Mouse (Mus musculus) brain, embryonic 18.5 days (tissue): ENCODE measurements around the gene Olfr424.

ENCODE experiments used
- DNase-seq: peaks from one replicate; pipeline ENCODE4 v3.0.0-alpha.2; 2012; ENCODE audit warnings: low read depth, low spot score

The Olfr424 gene

GRCm38 (mm10) chr1:174131217-174131616 lies at the start of gene Olfr424:
Gene Olfr424 (plus strand): TSS chr1:174131517.
- no peak for DNase-seq

- DNase-seq = no peak
These were observed 47.3 kb upstream of the Olfr424 start, which contains the start of gene Olfr429 for GRCm38 (mm10) chr1:174084031-174084430. Gene Olfr429 (plus strand): TSS chr1:174084331.

GRCm38 (mm10) chr1:174096591-174096990 lies 34.7 kb upstream of the Olfr424 start, which contains the start of gene Olfr427:
Gene Olfr427 (plus strand): TSS chr1:174096891.
- no peak for DNase-seq

- DNase-seq = peak; percentile 3
These were observed 27.6 kb upstream of the Olfr424 start for GRCm38 (mm10) chr1:174103735-174104134.

- DNase-seq = no peak
These were observed 10.3 kb upstream of the Olfr424 start, which contains the start of gene Olfr231 for GRCm38 (mm10) chr1:174121062-174121461. Gene Olfr231 (minus strand): TSS chr1:174121162.

GRCm38 (mm10) chr1:174131999-174132398 lies 682 bp downstream of the Olfr424 start:
- DNase-seq = no peak

GRCm38 (mm10) chr1:174141384-174141783 lies 10.1 kb downstream of the Olfr424 start:
- no peak for DNase-seq

- DNase-seq = no peak
These were observed 15.4 kb downstream of the Olfr424 start for GRCm38 (mm10) chr1:174146696-174147095.

- no peak for DNase-seq
These were observed 18.0 kb downstream of the Olfr424 start for GRCm38 (mm10) chr1:174149289-174149688.

GRCm38 (mm10) chr1:174155333-174155732 lies 24.0 kb downstream of the Olfr424 start, which contains the start of gene Olfr420:
Gene Olfr420 (plus strand): TSS chr1:174155633.
- no peak for DNase-seq

- DNase-seq = no peak
These were observed 26.3 kb downstream of the Olfr424 start for GRCm38 (mm10) chr1:174157622-174158021.

GRCm38 (mm10) chr1:174158512-174158911 lies 27.2 kb downstream of the Olfr424 start:
- no peak for DNase-seq

- no peak for DNase-seq
These were observed 27.8 kb downstream of the Olfr424 start for GRCm38 (mm10) chr1:174159095-174159494.

- no peak for DNase-seq
These were observed 37.7 kb downstream of the Olfr424 start for GRCm38 (mm10) chr1:174169024-174169423.

GRCm38 (mm10) chr1:174170706-174171501 lies 39.6 kb downstream of the Olfr424 start:
- DNase-seq = no peak

- DNase-seq = no peak
These were observed 40.2 kb downstream of the Olfr424 start for GRCm38 (mm10) chr1:174171537-174171936.

- DNase-seq = no peak
These were observed 41.3 kb downstream of the Olfr424 start, which contains the start of gene Spta1 for GRCm38 (mm10) chr1:174172605-174173004. Gene Spta1 (plus strand): TSS chr1:174172776.
